Mouse (Mus musculus) B cell, adult 2 months (primary cell): ENCODE results near the gene Hic1.
A peak's percentile ranks its signal among the peaks of the same experiment; 100 is the strongest.
"Not testable (repeated sequence)": the region's sequence is repeated elsewhere in the genome, so short reads cannot be mapped to it uniquely, and the experiment has no call there.

Source experiments
- DNase-seq, 2 experiments: peaks; one replicate each; pipeline ENCODE4 v3.0.0; 2022

The Hic1 gene

DNA sequence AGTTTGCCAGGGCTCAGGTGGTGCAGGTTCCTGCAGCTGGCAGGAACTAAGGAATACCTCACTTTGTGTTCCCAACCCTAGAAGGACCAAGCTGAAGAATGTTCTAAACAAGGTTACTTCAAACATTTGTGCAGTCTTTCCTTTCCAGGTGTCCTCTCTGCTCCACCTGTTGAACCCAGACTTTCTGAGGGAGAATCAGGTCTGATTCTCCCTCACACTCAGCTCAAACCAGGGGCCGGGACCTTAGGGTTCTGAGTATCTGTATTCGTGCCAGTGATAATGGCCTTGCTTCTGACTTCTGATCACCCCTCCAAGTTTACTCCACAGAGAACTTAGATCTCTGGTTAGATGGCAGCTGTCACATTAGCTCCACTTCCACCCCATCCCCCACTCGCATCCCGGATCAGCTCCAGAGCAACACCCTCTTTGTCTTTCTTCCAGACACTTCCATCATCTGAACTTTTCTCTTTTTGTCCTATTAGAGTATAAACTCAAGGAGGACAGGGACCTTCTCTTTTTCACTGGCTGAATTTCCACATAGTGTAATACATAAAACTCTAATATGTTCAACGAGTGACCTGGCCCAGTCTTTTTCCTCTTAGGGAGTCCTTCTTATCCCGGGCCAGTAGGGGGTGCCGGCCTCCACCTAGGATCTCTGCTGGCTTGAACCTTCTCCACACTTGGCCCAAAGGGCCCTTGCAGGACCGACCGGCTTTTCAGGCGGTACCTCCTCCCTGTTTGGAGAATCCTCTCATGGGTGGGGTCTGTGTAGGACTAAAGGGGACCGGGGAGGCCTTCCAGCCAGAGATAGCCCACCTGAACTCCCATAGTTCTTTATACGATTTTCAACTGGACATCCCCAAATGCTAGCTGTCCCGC is 23.3 kb upstream of the Hic1 start:
- DNase-seq, result peak; percentile 78 to 83

DNA sequence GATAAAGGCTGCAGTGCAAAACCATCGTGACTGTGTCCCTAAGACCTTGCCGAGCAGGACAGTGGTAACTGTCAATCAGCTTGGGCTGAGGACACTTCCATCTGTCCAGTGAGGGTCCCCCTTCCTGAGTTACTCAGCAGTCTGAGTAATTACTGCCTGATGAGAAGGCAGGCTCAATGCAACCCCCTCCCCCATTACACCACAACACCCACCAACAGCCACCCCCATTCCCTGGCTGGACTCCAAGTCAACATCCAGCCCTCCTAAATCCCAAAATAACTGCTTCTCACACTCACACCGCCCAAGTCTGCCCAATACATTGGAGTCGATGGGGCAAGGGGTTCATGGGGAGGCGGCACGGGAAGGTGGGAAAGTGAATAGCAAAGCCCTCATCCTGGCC is 22.5 kb upstream of the Hic1 start:
- DNase-seq, result no peak

DNA sequence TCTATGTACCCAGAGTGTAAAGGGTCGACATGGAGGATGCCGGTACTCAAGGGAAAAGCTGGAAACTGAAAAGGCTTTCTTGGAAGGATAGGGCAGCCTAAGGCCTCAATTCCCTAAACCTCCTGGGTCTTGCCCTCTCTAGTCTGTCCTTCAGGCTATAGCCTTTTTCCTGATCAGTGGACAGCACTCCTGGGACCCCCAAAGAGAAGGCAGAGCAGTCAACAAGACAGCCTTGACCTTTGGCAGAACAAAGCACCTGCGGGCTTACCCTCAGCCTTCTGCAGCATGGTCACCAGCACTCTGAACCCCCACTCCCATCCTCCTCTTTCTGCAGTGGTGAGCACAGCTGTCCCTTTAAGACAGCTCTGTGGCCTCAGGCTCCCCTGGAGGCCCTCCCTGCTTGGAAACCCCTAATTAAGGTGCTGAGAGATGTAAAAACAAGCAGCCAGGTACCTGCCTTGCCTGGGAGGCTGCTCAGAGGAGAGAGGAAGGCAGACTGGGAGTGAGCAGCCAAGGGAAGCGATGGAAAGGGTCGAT is 21.7 kb upstream of the Hic1 start, which contains the start of gene Dph1:
Gene Dph1 (minus strand): TSS at position 337 of the 537 bp plus-strand sequence.
- DNase-seq, result no peak

- peak; percentile 86 to 87 for DNase-seq
Measured at GRCm38 (mm10) chr11:75190371-75190724, 21.0 kb upstream of the Hic1 start.

GRCm38 (mm10) chr11:75189713-75190370 is 20.5 kb upstream of the Hic1 start:
- peak in 1 of 2 experiments; percentile 14 for DNase-seq

DNA sequence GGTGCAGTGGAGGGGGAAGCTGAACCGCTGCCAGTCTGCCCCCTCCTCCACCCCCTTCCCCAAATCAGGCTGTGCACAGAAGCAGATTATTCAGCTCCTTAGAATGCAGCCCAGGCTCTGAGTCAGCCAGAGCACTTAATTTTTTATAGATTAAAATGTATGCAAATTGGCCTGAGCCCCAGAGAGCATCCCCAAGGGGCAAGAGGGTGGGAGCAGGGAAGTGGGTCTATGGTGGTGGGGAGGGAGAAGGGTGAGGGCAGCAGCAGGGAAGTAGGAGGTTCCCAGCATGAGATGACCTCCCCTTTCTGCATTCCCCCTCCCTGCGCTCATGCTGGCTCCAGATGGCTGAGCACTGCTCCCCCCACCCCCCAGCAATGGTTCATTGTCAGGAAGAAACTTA is 15.7 kb upstream of the Hic1 start:
- DNase-seq, result peak; percentile 64 to 75

- DNase-seq, result no peak
Measured at GRCm38 (mm10) chr11:75184573-75184972, 15.3 kb upstream of the Hic1 start.

GRCm38 (mm10) chr11:75183917-75184570 is 14.7 kb upstream of the Hic1 start:
- DNase-seq, result no peak

GRCm38 (mm10) chr11:75178672-75179208 is 9.4 kb upstream of the Hic1 start, which contains the start of gene Ovca2:
TSS of gene Ovca2 (minus strand) at chr11:75178835.
- peak; percentile 95 for DNase-seq

- DNase-seq, result no peak
Measured at GRCm38 (mm10) chr11:75178011-75178410, 8.7 kb upstream of the Hic1 start.

DNA sequence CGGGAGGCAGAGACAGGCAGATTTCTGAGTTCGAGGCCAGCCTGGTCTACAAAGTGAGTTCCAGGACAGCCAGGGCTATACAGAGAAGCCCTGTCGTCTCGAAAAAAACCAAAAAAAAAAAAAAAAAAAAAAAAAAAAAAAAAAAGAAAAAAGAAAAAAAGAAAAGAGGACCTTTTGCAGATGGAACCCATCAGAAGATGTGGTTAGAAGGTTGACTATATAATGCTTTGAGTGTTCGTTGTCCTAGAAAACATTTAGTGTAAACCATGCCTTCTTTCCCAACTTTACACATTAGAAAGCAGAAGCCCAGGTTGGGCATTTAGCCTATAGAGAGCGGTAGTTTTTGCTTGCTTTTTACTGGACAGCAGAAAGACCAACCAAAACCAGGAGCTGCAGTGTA is 5.3 kb upstream of the Hic1 start:
- not testable (repeated sequence) for DNase-seq

GRCm38 (mm10) chr11:75173799-75174165 is 4.5 kb upstream of the Hic1 start:
- DNase-seq, result no peak

GRCm38 (mm10) chr11:75173095-75173798 is 3.9 kb upstream of the Hic1 start:
- peak; percentile 99 to 100 for DNase-seq

GRCm38 (mm10) chr11:75172151-75173094 is 3.1 kb upstream of the Hic1 start:
- DNase-seq, result peak; percentile 50 to 57

DNA sequence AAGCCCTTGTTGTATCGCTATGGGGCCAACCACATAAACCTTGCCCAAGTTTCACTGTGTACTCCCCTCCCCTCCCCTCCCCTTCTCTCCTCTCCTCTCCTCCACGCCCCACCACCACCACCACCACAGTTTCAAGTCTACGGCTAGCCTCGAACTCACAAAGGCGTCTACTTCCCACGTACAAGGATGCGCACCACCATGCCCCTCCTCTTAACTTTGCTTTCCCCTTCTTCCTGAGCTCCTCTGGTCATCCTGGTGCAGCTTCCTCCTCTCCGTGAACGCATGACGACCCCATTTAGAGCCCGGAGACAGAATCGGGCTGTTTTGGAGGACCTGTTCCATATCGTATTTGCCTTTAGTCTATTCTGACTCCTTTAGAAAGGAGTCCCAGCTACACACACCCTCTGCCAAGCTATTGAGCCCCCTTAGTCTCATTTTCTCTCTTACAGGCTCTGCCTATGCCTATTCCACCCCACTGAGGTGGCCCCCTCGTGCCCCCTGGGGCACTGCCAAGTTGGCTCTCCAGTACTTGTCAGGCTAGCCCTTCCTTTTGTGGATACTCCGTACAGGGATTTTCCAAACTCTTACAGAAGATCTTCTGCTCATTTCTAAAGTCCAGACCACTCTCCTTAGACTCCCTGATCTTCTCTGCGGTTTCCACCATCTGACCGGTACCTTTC is 2.0 kb upstream of the Hic1 start:
- DNase-seq, result peak; percentile 20 to 26

DNA sequence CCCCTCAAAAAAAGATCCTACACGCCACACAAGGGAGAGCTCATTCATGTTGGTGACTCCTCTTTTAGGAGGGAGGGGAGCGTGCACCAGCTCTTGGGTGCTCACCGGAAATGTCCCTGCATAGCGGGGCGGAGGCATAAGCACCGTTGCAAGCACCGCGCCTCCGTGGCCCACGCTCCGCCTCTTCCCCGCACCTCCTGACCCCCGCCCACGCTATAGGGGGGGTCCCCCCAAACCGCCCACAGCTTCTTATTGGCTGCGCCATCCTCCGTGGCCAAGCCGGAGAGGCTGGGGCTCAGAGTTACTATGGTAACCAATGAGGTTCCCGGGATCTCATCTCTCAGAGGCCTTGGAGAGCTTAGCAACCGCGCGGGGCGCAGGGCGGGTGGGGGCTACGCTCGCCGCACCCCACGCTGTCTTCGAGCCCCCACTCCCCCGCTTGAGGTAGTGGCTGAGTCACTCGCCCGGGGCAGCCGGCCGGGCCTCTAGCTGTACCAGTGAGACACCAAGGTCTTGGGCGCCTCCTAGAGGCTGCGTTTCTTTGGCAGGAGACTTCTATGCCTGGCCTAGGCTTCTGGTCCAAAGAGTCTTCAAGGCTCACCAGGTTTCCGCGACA is 925 bp upstream of the Hic1 start:
- peak; percentile 93 for DNase-seq

GRCm38 (mm10) chr11:75168590-75169361 is 543 bp downstream of the Hic1 start:
- peak; percentile 92 to 93 for DNase-seq

DNA sequence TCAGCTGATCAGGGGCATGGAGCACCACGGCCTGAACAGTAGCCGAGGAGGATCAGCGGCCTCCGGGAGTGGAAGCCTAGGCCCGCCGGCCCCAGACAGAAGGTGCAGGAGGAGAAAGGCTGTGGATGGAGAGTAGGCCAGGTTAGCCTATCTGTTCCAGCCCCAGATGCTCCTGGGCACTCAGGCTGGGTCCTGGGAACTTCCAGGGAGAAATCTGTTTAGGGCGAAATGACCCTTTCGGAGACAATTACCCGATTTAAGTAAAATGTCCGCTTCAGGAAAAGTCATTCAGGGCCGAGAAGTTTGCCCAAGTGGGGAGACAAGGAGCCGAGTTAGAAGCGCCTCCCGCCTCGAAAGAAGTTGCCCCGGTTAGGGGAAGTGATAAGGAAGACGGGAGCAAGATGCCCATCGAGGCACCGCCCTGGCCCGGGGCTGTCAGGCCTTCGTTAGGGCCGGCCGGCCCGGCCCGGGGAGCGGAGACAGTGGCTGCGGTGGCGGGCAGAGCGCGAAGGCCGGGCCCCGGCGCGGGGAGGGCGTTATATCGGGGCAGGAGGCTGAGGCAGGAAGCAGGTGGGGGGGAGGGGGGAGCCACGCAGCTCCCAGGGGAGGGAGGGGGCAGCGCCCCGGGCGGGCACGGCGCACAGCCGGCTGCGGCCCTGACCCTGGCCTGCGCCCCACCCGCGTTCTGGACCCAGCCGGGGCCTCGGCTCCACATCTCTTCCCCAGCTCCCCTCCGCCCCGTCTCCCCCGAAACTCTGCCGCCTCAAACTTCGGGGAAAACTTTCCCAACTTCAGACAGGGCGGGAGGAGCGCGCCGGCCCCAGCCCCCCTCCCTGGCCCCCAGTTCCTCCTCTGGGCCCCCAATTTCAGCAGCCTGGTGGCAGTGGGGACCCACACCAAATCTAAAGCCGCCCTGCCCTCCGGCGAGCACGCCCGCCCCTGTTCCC is 1.4 kb downstream of the Hic1 start:
- DNase-seq, result peak in 1 of 2 experiments; percentile 42
